In genomic region chr2:32080681-32081080, GRCm38 (mm10) we compare ENCODE assay signal across 8 mouse cellular contexts. TPM values are rescaled to one million over a fixed set of nuclear protein-coding genes. Genes with fewer than 3 reads are reported as not detected.
DNase-seq lines count a peak whose midpoint lies in the region; ATAC-seq and TF ChIP-seq lines count a peak whose summit lies in the region.

No protein-coding gene starts in this region.

- no peak for DNase-seq in heart, postnatal 0 days (ENCODE audit: low spot score)
- no peak for DNase-seq in heart, postnatal 36 days
- DNase-seq in induced T-regulatory cell, adult 2 months (ENCODE audit: low read depth), result peak; percentile 79
- peak; percentile 71 for DNase-seq in naive thymus-derived CD4-positive, alpha-beta T cell, adult 2 months (ENCODE audit: low read depth)
- no peak for DNase-seq in urinary bladder, postnatal 36 days (ENCODE audit: low spot score in 2 of 2)

- H3K9me3 ChIP-seq in heart, postnatal 0 days (replicated peaks; ENCODE audit: control insufficient read depth, low read length), result no peaks in the 10 kb centered on the region
- H3K9me3 ChIP-seq in hindbrain, embryonic 12.5 days (replicated peaks), result no peaks in the 10 kb centered on the region
- H3K9me3 ChIP-seq in forebrain, embryonic 12.5 days, result no peaks in the 10 kb centered on the region

- H3K4me1 ChIP-seq in heart, postnatal 0 days (ENCODE audit: control insufficient read depth, insufficient read depth), result peaks cover 39% of the 10 kb centered on the region
- H3K4me1 ChIP-seq in hindbrain, embryonic 12.5 days, result peaks cover 26% of the 10 kb centered on the region
- peaks cover 16% of the 10 kb centered on the region for H3K4me1 ChIP-seq in forebrain, embryonic 12.5 days

- no peaks in the 10 kb centered on the region for H3K36me3 ChIP-seq in heart, postnatal 0 days (replicated peaks; ENCODE audit: control insufficient read depth, insufficient read depth, low read length)
- no peaks in the 10 kb centered on the region for H3K36me3 ChIP-seq in hindbrain, embryonic 12.5 days
- H3K36me3 ChIP-seq in forebrain, embryonic 12.5 days (replicated peaks), result no peaks in the 10 kb centered on the region

- TF ChIP-seq EP300 in heart, postnatal 0 days (IDR thresholded peaks at IDR 0.05; ENCODE audit: low read depth), result no peak

- ATAC-seq in heart, postnatal 0 days (ENCODE audit: insufficient read depth, low read depth), result no peak
- ATAC-seq in CD4-positive, CD25-positive, alpha-beta regulatory T cell, adult 4 months, result peak; percentile 5
- no peak for ATAC-seq in hindbrain, embryonic 12.5 days (ENCODE audit: low FRiP score)
- no peak for ATAC-seq in forebrain, embryonic 12.5 days (ENCODE audit: low FRiP score)

- intact Hi-C loops in heart, postnatal 36 days (cut with DNase I), result loop anchor here (5.0 kb wide), 1 partner anchor 38 kb away; no protein-coding TSS in a partner anchor

- H3K27ac ChIP-seq in heart, postnatal 0 days (ENCODE audit: low read depth), result peak overlapping the region; percentile 90
- no peak overlapping the region for H3K27ac ChIP-seq in hindbrain, embryonic 12.5 days
- no peak overlapping the region; the same call in 1 of the 2 replicates for H3K27ac ChIP-seq in forebrain, embryonic 12.5 days

- 24% methylated on average over 3 of the region's 3 CpGs for WGBS in heart, postnatal 0 days
- WGBS in hindbrain, embryonic 12.5 days, result 89% methylated on average over 3 of the region's 3 CpGs
- 85% methylated on average over 3 of the region's 3 CpGs for WGBS in forebrain, embryonic 12.5 days

- H3K4me2 ChIP-seq in heart, postnatal 0 days (ENCODE audit: low read depth, low read length), result peak overlapping the region; percentile 97
- H3K4me2 ChIP-seq in hindbrain, embryonic 12.5 days (replicated peaks), result no peak overlapping the region
- H3K4me2 ChIP-seq in forebrain, embryonic 12.5 days, result no peak overlapping the region

- H3K9ac ChIP-seq in heart, postnatal 0 days (replicated peaks; ENCODE audit: low read depth, low read length), result no peak overlapping the region; the same call in 1 of the 2 replicates
- H3K9ac ChIP-seq in hindbrain, embryonic 12.5 days, result no peak overlapping the region
- H3K9ac ChIP-seq in forebrain, embryonic 12.5 days, result no peak overlapping the region

- H3K4me3 ChIP-seq in heart, postnatal 0 days (ENCODE audit: low read depth, low read length), result peak overlapping the region; percentile 67
- no peak overlapping the region for H3K4me3 ChIP-seq in hindbrain, embryonic 12.5 days
- H3K4me3 ChIP-seq in forebrain, embryonic 12.5 days (replicated peaks), result no peak overlapping the region

- TF ChIP-seq CTCF in heart, postnatal 0 days (IDR thresholded peaks at IDR 0.05; ENCODE audit: low read depth), result no peak

- no peaks in the 10 kb centered on the region for H3K27me3 ChIP-seq in heart, postnatal 0 days (ENCODE audit: control insufficient read depth, insufficient read depth, low read length)
- peaks cover 48% of the 10 kb centered on the region for H3K27me3 ChIP-seq in hindbrain, embryonic 12.5 days
- H3K27me3 ChIP-seq in forebrain, embryonic 12.5 days, result peaks cover 52% of the 10 kb centered on the region

RNA-seq across cellular contexts. Expression of gene Fam78a, which starts 4.0 kb away (rescaled TPM):
- total RNA-seq in heart, postnatal 0 days (2014; rRNA removed; ENCODE audit: low replicate concordance), result 28.7 and 34.9 TPM in 2 replicates
- 14.6 and 18.0 TPM in 2 replicates for polyA plus RNA-seq in heart, postnatal 0 days (2015; fragmentation: Nextera tagmentation; extraction: Ambion mirVana)
- total RNA-seq in heart, postnatal 36 days (2021), result 10 to 100 TPM; 14.3 to 15.8 TPM
- 10 to 100 TPM; 22.6 to 24.4 TPM for polyA plus RNA-seq in CD4-positive, CD25-positive, alpha-beta regulatory T cell, adult 4 months (2017; shearing (Covaris generic))
- polyA plus RNA-seq in hindbrain, embryonic 12.5 days (2016; fragmentation: Nextera tagmentation; extraction: Ambion mirVana), result 1.8 and 2.4 TPM in 2 replicates
- polyA plus RNA-seq in forebrain, embryonic 12.5 days (2016; fragmentation: Nextera tagmentation; extraction: Ambion mirVana), result 0.67 and 0.88 TPM in 2 replicates

RNA-seq across cellular contexts. Expression of gene Plpp7, which starts 14.6 kb away (rescaled TPM):
- 30.7 and 56.3 TPM in 2 replicates for total RNA-seq in heart, postnatal 0 days (2014; rRNA removed; ENCODE audit: low replicate concordance)
- 23.4 and 24.0 TPM in 2 replicates for polyA plus RNA-seq in heart, postnatal 0 days (2015; fragmentation: Nextera tagmentation; extraction: Ambion mirVana)
- 10 to 100 TPM; 24.7 to 32.1 TPM for total RNA-seq in heart, postnatal 36 days (2021)
- polyA plus RNA-seq in CD4-positive, CD25-positive, alpha-beta regulatory T cell, adult 4 months (2017; shearing (Covaris generic)), result not detected
- 11.1 and 11.5 TPM in 2 replicates for polyA plus RNA-seq in hindbrain, embryonic 12.5 days (2016; fragmentation: Nextera tagmentation; extraction: Ambion mirVana)
- polyA plus RNA-seq in forebrain, embryonic 12.5 days (2016; fragmentation: Nextera tagmentation; extraction: Ambion mirVana), result 7.0 and 7.2 TPM in 2 replicates

Comparison
In these comparisons a context has a peak if more than half of its experiments do, and no peak if none do; other contexts are left out.
1. DNase-seq: peak in induced T-regulatory cell, adult 2 months (single experiment) and naive thymus-derived CD4-positive, alpha-beta T cell, adult 2 months (single experiment); none in heart, postnatal 0 days (single experiment), heart, postnatal 36 days (0 of 2) and urinary bladder, postnatal 36 days (0 of 2).